Mouse (Mus musculus): ENCODE results near the gene Gch1. TPM values are rescaled to one million over a fixed set of nuclear protein-coding genes. Genes with fewer than 3 reads are reported as not detected.

The Gch1 gene
- polyA plus RNA-seq, 1 experiment from 2014 or later = 2.8 TPM

DNA sequence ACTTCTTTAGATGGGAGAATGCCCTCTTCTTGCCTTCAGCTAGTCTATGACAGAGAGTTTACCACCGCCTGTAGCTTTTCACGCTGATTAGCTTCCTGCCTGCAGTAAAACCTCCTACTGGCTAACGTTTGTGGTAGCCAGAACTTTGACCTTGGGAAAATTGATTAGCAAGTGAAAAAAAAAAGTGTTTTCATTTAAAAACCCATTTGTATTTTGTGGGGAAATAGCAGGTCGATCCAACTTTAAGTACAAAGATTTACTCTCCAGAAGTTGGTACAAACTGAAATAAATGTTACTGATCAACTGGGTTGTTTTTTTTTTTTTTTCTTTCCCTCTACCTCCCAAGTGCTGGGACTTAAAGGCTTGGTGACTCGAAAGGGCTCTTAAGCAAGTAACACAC is 2.6 kb upstream of the Gch1 start:
- Histone ChIP-seq H3K27me3 (ENCODE audit: control insufficient read depth, insufficient read depth, low read length) (peaks cover 8% of the 10 kb centered on the region), H3K27ac (ENCODE audit: low read depth, low read length) (no peak overlapping the region), H3K4me3 (ENCODE audit: low read depth, low read length) (no peak overlapping the region), H3K4me1 (replicated peaks; ENCODE audit: control insufficient read depth, insufficient read depth, low read length) (no peaks in the 10 kb centered on the region; the same call in 1 of the 2 replicates), H3K9ac (ENCODE audit: low read depth, low read length) (no peak overlapping the region), H3K36me3 (ENCODE audit: control insufficient read depth, insufficient read depth, low read length) (no peaks in the 10 kb centered on the region), H3K4me2 (replicated peaks; ENCODE audit: low read depth, low read length) (no peak overlapping the region), H3K9me3 (ENCODE audit: control insufficient read depth, low read length) (no peaks in the 10 kb centered on the region)
- ATAC-seq (ENCODE audit: low FRiP score) (no peak), DNase-seq (ENCODE audit: low spot score) (no peak)
- WGBS = 51% methylated on average over 5 of the region's 5 CpGs

DNA sequence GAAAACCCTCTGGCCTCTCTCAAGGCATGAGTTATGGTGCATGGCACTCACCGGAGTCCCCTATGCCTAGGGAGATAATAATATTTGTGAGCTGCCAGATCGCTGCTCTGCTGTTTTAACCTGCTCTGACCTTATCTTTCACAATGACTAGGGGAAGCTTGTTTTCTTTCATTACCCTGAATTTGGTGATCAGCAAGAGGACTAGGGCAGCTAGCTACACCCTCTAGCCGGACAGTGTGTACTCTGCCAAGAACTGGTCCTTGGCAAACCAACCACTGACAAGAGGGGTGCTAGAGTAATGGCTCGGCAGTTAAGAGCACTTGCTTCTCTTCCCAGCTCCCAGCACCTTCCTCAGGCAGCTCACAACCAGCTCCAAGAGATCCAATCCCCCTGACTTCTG is 1.4 kb upstream of the Gch1 start:
- DNase-seq (ENCODE audit: low spot score) (no peak), ATAC-seq (ENCODE audit: low FRiP score) (no peak)
- 74% methylated on average over 4 of the region's 4 CpGs for WGBS
- Histone ChIP-seq H3K4me2 (replicated peaks; ENCODE audit: low read depth, low read length) (no peak overlapping the region), H3K4me3 (ENCODE audit: low read depth, low read length) (no peak overlapping the region), H3K4me1 (replicated peaks; ENCODE audit: control insufficient read depth, insufficient read depth, low read length) (no peaks in the 10 kb centered on the region; the same call in 1 of the 2 replicates), H3K36me3 (ENCODE audit: control insufficient read depth, insufficient read depth, low read length) (no peaks in the 10 kb centered on the region), H3K9me3 (ENCODE audit: control insufficient read depth, low read length) (no peaks in the 10 kb centered on the region), H3K27ac (ENCODE audit: low read depth, low read length) (no peak overlapping the region), H3K27me3 (ENCODE audit: control insufficient read depth, insufficient read depth, low read length) (peaks cover 8% of the 10 kb centered on the region), H3K9ac (ENCODE audit: low read depth, low read length) (no peak overlapping the region)

DNA sequence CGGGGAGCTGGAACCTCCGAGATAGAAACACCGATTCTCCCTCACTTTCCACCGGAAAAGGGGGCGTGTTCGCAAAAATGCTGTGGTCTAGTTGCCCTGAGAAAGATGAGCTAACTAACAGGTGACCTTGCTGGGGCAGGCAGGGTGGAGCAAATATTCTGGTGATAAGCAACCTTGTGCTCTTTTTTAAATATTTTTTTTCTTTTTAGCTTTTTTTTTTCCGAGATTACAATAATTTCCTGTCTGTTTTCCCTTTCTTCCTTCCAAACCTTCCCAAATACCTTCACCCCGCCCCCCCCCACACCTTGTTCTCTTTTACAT is 382 bp upstream of the Gch1 start:
- ATAC-seq (ENCODE audit: low FRiP score) (peak; percentile 51), DNase-seq (ENCODE audit: low spot score) (no peak)
- H3K9me3 ChIP-seq (ENCODE audit: control insufficient read depth, low read length) = no peaks in the 10 kb centered on the region
- peak overlapping the region; percentile 79 for H3K4me3 ChIP-seq (ENCODE audit: low read depth, low read length)
- H3K9ac ChIP-seq (ENCODE audit: low read depth, low read length) = no peak overlapping the region
- H3K36me3 ChIP-seq (ENCODE audit: control insufficient read depth, insufficient read depth, low read length) = no peaks in the 10 kb centered on the region
- no peaks in the 10 kb centered on the region; the same call in 1 of the 2 replicates for H3K4me1 ChIP-seq (replicated peaks; ENCODE audit: control insufficient read depth, insufficient read depth, low read length)
- H3K4me2 ChIP-seq (replicated peaks; ENCODE audit: low read depth, low read length) = peak overlapping the region; percentile 100
- H3K27me3 ChIP-seq (ENCODE audit: control insufficient read depth, insufficient read depth, low read length) = peaks cover 8% of the 10 kb centered on the region
- H3K27ac ChIP-seq (ENCODE audit: low read depth, low read length) = no peak overlapping the region
- WGBS = 13% methylated on average over 8 of the region's 8 CpGs

GRCm38 (mm10) chr14:47188475-47188847 is 752 bp downstream of the Gch1 start:
- ATAC-seq (ENCODE audit: low FRiP score) (peak; percentile 48; the same call in 1 of the 2 replicates), DNase-seq (ENCODE audit: low spot score) (no peak)
- Histone ChIP-seq H3K9me3 (ENCODE audit: control insufficient read depth, low read length) (no peaks in the 10 kb centered on the region), H3K36me3 (ENCODE audit: control insufficient read depth, insufficient read depth, low read length) (no peaks in the 10 kb centered on the region), H3K27me3 (ENCODE audit: control insufficient read depth, insufficient read depth, low read length) (peaks cover 8% of the 10 kb centered on the region), H3K9ac (ENCODE audit: low read depth, low read length) (peak overlapping the region; percentile 49), H3K4me3 (ENCODE audit: low read depth, low read length) (peak overlapping the region; percentile 79), H3K4me2 (replicated peaks; ENCODE audit: low read depth, low read length) (peak overlapping the region; percentile 100), H3K27ac (ENCODE audit: low read depth, low read length) (no peak overlapping the region), H3K4me1 (replicated peaks; ENCODE audit: control insufficient read depth, insufficient read depth, low read length) (no peaks in the 10 kb centered on the region; the same call in 1 of the 2 replicates)
- WGBS = 0% methylated on average over 16 of the region's 16 CpGs

DNA sequence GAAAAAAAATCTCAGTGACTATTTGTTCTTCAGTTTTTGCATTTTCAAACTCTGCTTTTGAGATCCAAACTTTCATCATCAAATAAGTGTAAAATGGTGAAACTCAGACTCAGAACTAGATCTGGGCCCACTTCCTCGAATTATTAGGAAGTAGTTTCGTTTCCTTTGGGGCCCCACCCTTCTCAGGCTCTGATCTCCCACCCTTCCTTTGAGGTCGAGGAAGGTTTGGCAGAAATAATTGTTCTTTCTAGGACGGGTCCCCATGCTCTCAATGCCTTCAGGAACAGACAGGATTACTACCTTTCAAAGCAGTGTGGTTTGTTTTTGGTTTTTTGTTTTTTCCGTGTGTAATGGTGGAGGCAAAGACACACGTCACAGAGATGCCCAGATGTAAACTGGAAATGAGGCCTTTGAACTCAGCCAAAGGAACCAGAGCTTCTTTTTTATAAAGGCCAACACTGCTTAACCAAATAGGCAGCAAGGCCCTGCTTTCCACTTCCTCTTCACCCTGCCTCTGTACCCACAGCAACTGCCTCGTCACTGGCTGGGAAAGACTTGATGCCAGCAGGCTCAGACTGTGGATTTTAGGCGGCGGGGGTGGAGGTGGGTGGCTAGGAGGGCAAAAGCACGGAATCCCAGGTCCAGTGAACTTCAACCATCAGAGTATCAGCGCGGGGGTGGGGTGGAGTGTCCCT is 1.4 kb downstream of the Gch1 start:
- Histone ChIP-seq H3K27me3 (ENCODE audit: control insufficient read depth, insufficient read depth, low read length) (peaks cover 8% of the 10 kb centered on the region), H3K9me3 (ENCODE audit: control insufficient read depth, low read length) (no peaks in the 10 kb centered on the region), H3K4me1 (replicated peaks; ENCODE audit: control insufficient read depth, insufficient read depth, low read length) (no peaks in the 10 kb centered on the region; the same call in 1 of the 2 replicates), H3K9ac (ENCODE audit: low read depth, low read length) (no peak overlapping the region), H3K4me3 (ENCODE audit: low read depth, low read length) (no peak overlapping the region), H3K36me3 (ENCODE audit: control insufficient read depth, insufficient read depth, low read length) (no peaks in the 10 kb centered on the region), H3K4me2 (replicated peaks; ENCODE audit: low read depth, low read length) (peak overlapping the region; percentile 100; the same call in 1 of the 2 replicates), H3K27ac (ENCODE audit: low read depth, low read length) (no peak overlapping the region)
- ATAC-seq (ENCODE audit: low FRiP score) = no peak
- DNase-seq (ENCODE audit: low spot score) = peak; percentile 4
- 44% methylated on average over 12 of the region's 12 CpGs for WGBS

DNA sequence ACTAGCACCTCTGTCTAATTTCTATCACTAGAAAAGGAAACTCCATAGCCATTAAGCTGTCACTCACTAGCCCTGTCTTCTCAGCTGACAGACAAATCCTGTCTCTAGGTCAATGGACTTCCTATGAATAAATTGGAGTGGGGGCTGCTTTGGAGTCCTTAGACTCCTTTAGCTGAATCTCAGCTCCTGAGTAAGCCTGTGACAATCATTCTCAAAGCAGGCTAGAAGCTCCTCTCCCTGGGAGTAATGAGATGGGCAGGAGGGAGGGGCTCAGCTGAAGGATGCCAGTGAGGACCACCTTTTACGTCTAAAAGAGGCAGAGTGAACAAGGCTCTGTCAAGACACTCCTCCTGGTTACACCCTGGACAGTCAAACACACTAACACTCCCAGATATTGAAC is 2.0 kb downstream of the Gch1 start:
- Histone ChIP-seq H3K27me3 (ENCODE audit: control insufficient read depth, insufficient read depth, low read length) (peaks cover 8% of the 10 kb centered on the region), H3K36me3 (ENCODE audit: control insufficient read depth, insufficient read depth, low read length) (no peaks in the 10 kb centered on the region), H3K9me3 (ENCODE audit: control insufficient read depth, low read length) (no peaks in the 10 kb centered on the region), H3K27ac (ENCODE audit: low read depth, low read length) (no peak overlapping the region), H3K9ac (ENCODE audit: low read depth, low read length) (no peak overlapping the region), H3K4me3 (ENCODE audit: low read depth, low read length) (no peak overlapping the region), H3K4me2 (replicated peaks; ENCODE audit: low read depth, low read length) (no peak overlapping the region), H3K4me1 (replicated peaks; ENCODE audit: control insufficient read depth, insufficient read depth, low read length) (no peaks in the 10 kb centered on the region; the same call in 1 of the 2 replicates)
- DNase-seq (ENCODE audit: low spot score) (no peak), ATAC-seq (ENCODE audit: low FRiP score) (no peak)
- WGBS = 17% methylated on average over 1 of the region's 1 CpGs

- ATAC-seq (ENCODE audit: low FRiP score) (no peak), DNase-seq (ENCODE audit: low spot score) (no peak)
- H3K9ac ChIP-seq (ENCODE audit: low read depth, low read length) = no peak overlapping the region
- no peaks in the 10 kb centered on the region for H3K36me3 ChIP-seq (ENCODE audit: control insufficient read depth, insufficient read depth, low read length)
- H3K4me3 ChIP-seq (ENCODE audit: low read depth, low read length) = no peak overlapping the region
- H3K9me3 ChIP-seq (ENCODE audit: control insufficient read depth, low read length) = no peaks in the 10 kb centered on the region
- H3K4me2 ChIP-seq (replicated peaks; ENCODE audit: low read depth, low read length) = no peak overlapping the region
- H3K27ac ChIP-seq (ENCODE audit: low read depth, low read length) = no peak overlapping the region
- H3K4me1 ChIP-seq (replicated peaks; ENCODE audit: control insufficient read depth, insufficient read depth, low read length) = no peaks in the 10 kb centered on the region; the same call in 1 of the 2 replicates
- peaks cover 8% of the 10 kb centered on the region for H3K27me3 ChIP-seq (ENCODE audit: control insufficient read depth, insufficient read depth, low read length)
- 79% methylated on average over 2 of the region's 2 CpGs for WGBS
These were observed 2.7 kb downstream of the Gch1 start for GRCm38 (mm10) chr14:47186561-47186960.

DNA sequence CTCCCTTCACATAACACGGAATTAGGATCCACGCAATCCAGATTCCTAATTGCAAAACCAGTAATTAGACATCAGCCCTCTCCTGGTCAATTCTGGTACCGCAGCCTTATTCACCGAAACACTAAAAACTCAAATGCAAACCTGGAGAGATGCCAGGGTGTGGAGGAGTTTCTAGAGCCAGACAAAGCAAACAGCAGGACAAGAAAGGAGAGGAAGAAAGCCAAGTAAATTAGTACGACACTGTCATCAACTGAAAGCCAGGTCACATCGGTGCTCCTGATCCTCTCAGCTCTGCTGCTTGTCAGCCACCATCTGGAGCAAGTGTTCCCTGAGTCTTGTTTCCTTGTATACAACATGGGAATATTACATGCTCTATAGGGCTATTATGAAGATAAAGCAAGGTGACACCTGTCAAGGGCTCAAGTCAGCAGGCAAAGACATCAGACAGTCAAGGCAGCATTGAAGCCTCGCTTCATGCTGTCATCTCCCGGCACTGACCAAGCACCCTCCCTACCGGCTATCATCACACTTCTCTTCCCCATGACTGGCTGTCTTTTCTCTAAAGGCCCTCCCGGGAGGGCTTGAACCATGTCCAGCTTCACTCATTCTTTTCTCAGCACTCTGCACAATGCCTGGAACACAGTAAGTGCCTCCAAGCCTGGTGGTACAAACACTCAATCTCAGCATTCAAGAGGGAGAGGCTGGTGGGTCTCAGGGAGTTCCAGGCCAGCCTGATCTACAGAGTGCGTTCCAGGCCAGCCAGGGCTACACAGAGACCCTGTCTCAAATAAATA is 7.5 kb downstream of the Gch1 start:
- Histone ChIP-seq H3K36me3 (ENCODE audit: control insufficient read depth, insufficient read depth, low read length) (no peaks in the 10 kb centered on the region), H3K9ac (ENCODE audit: low read depth, low read length) (no peak overlapping the region), H3K4me2 (replicated peaks; ENCODE audit: low read depth, low read length) (no peak overlapping the region), H3K9me3 (ENCODE audit: control insufficient read depth, low read length) (no peaks in the 10 kb centered on the region), H3K27me3 (ENCODE audit: control insufficient read depth, insufficient read depth, low read length) (no peaks in the 10 kb centered on the region), H3K4me3 (ENCODE audit: low read depth, low read length) (no peak overlapping the region), H3K27ac (ENCODE audit: low read depth, low read length) (no peak overlapping the region), H3K4me1 (replicated peaks; ENCODE audit: control insufficient read depth, insufficient read depth, low read length) (no peaks in the 10 kb centered on the region)
- no peak for ATAC-seq (ENCODE audit: low FRiP score)
- WGBS = 65% methylated on average over 11 of the region's 11 CpGs
- peak; percentile 31 for DNase-seq (ENCODE audit: low spot score)

DNA sequence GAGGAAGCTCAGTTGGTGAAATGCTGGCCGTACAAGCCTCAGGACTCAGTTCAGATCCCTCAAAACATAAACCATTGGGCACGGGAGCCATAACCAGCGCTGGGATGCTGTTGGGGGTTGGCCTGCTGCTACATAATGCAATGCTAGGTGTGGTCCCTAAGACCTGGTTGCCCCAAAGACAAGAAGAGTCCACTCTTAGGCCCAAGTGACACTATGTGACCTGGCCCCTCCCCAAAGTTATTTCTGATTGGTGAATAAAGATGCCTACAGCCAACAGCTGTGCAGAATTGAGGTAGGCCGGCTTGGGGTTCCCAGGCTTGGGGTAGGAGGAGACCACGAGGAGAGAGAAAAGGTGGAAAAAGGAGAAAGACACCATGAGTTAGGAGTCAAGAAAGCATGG is 10.4 kb downstream of the Gch1 start:
- ATAC-seq (ENCODE audit: low FRiP score) (no peak), DNase-seq (ENCODE audit: low spot score) (no peak)
- H3K4me3 ChIP-seq (ENCODE audit: low read depth, low read length) = no peak overlapping the region
- 93% methylated on average over 5 of the region's 5 CpGs for WGBS
- no peaks in the 10 kb centered on the region for H3K36me3 ChIP-seq (ENCODE audit: control insufficient read depth, insufficient read depth, low read length)
- no peaks in the 10 kb centered on the region for H3K4me1 ChIP-seq (replicated peaks; ENCODE audit: control insufficient read depth, insufficient read depth, low read length)
- H3K9ac ChIP-seq (ENCODE audit: low read depth, low read length) = no peak overlapping the region
- no peaks in the 10 kb centered on the region for H3K27me3 ChIP-seq (ENCODE audit: control insufficient read depth, insufficient read depth, low read length)
- no peak overlapping the region for H3K27ac ChIP-seq (ENCODE audit: low read depth, low read length)
- H3K9me3 ChIP-seq (ENCODE audit: control insufficient read depth, low read length) = no peaks in the 10 kb centered on the region
- H3K4me2 ChIP-seq (replicated peaks; ENCODE audit: low read depth, low read length) = no peak overlapping the region

Measured in hindbrain, embryonic 11.5 days (tissue).